Mouse (Mus musculus) monocyte, adult 2 months (primary cell): Measurements from ENCODE around the gene Chchd3.

Experiments used
- DNase-seq, 2 experiments: peaks; one replicate each; pipeline ENCODE4 v3.0.0; 2022; ENCODE audit warnings: low spot score in 2 of 2, low read depth in 1 of 2

The Chchd3 gene

DNA sequence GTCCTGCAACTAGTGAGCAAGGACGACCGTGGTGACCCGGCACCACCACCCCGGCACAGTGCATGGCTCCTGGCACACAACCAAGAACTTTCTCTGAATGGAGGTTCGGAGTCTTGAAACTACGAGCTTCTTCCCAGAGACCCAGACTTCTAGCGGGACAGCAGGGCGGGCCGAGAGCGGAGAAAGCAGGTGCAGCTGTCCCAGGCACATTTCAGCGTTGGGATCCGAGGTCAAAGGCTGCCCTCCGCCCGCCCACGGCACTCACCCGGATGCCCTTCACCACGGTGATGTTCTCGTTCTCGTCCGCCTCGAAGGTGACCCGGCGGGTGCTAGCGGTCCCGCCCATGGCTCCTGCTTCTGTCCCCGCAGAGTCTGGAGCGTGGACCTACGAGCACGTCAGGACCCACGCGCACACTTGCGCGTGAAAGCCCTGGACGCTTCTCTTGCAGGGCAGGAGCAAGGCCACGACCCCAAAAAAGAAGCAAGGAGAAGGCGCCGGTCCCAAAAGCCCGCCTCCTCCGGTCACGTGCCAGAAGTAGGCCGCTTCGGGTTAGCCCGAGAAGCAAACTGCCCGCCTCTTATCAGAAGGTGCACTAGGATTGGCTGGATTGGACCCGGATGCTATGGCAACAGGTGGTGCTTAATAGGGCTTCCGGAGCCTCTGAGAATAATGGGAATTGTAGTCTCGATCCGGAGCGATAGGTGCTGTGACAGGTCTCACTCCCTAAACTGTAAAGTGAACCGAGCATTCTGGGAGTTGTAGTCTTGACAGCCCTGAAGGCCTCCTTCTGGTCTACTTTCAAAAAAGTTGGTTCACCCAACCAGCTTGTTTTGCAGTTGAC lies at the start of gene Chchd3:
Chchd3 (minus strand) TSS at position 526 of the 842 bp plus-strand sequence.
- DNase-seq, result peak; percentile 86 to 87

DNA sequence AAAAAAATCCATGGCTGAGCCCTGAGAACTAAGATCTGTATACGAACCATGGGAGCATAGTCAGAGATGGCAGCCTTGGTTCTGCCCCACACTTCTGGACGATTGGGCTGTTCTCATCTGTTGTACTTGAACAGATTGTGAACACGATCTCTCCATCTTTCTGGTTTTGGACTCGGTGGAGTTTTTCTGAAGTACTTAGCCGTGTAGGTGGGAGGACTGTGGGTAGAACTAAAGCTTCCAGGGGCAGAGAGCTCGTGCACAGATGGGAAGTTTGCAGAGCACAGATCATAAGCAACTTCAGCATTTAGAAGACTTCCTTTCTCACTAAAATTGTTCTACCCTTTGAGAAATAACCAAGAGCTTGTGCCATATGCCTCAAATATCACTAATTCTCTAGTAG lies 44.6 kb upstream of the Chchd3 start:
- no peak for DNase-seq

DNA sequence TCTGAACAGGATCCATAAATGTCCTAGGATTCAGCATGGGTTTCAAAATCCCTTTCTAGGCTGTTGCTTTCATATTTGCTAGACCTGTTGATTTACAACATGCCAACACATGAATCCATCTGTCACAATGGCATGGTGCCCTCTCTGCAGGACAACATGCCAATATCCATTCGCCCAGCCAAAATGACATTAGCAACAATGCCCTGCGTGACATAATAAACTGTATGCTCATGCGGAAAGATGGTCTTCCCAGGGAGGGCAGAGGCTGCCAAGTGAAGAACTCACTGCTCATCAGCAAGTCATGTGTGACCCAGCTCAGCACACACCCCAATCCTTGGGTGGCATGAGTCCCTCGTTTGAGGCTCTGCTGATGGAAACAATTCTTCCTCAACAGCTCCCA lies 38.8 kb upstream of the Chchd3 start:
- DNase-seq, result no peak

DNA sequence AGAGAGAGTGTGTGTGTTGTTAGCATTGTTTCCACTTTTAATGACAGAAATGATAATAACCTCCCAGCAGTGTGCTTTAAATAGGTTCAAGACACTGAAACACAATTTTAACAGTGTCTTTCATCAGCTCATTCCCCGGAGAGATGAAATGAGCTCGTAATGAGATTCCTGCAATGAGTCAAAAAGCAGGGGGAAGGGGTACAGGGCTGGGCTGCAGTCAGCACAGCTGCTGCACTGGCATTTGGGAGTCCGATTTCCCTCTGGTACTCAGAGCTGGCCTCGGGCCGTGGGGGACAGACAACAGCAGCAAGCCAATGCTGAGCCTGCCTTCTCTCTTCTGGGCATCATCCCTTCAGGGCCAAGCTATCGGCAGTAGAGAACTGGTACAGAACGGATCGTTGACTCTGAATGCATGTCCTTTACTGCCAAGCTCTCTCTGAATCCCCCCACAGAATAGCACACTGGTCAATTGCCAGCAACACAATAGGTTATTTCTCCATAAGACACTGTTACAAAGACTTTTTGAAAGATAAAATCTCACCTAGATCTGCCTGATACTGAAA lies 34.7 kb upstream of the Chchd3 start:
- no peak for DNase-seq

DNA sequence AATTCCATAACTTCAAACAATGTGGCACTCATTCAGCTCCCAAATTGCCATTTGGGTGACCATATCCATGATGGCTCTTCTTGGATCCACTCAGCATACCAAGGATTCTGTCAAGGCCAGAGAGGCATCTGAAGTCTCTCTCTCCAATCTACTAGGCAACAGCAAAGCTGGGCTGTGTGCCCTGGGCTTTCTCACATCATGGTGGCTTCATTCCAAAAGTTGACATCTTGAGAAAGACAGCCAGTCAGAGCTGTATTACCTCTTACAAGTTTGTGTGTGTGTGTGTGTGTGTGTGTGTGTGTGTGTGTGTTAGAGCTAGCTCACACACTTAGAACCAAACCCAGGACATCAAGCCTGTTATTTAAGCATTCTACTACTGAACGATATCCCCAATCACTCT lies 20.1 kb upstream of the Chchd3 start:
- DNase-seq, result no peak

DNA sequence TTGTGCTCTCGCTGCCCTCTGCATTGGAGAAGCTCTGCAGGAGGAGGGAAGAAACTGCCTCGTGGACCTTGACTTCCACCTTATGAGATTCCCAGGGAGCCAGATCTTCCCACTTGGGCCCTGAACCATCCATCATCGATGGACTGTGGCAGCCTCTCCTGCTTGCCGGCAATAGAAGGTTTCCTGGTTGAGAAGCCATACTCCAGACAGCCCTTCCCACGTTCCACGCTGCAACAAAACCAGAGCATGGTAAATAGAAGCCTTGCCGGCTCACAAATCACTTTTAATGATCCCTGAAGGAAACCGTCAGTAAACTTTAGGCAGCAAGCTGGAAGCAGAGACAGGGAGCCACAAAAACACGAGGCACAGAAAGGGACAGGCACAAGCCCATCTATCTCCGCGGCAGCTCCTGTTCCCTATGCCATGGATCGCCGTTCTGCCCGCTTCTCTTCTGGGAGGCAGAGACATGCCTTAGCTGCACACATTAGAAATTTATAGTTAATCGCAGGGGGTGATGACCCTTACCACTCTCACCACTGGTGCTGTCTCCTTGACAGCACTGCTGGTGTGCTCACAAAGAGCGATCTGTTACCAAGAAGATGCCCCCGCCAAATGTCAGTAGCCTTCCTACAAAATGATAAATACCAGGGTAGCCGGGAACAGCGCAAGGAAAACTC lies 18.3 kb upstream of the Chchd3 start:
- DNase-seq, result no peak

DNA sequence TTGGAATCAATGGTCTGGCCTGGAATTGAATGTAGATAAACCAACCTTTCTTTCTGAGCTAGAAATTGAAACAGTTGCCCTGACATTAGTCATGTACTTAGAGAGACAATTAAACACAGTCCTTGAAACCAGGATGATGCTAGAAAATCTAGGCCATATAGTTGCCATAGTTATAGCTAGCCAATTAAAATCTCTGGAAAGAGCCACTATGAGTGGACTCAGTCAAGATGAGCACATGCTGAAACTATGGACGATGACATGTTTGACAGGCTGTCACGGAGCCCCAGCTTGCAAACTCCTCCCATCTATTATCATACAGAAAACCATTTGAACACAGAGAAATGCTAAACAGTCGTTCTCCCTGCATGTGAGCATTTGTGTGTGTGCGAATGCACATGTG lies 6.4 kb upstream of the Chchd3 start:
- DNase-seq, result no peak

DNA sequence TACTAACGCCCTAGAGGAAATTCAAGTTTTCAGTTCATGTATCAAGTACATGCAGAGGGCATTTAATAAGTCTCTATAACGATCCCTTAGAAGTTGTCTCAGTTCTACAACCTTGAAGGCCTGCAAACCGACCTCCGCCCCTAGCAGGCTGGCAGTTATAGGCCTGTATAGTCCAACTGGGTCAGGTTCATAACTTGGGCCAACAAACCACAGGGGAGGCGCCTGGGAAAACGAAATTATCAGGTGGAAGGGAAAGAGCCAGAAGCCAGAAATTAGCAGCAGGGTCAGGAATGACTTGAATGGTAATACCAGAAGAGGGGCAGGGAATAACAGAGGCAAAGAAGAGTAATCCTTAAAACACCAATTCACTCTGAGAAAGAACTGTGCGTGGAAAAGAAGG lies 784 bp downstream of the Chchd3 start:
- no peak for DNase-seq

DNA sequence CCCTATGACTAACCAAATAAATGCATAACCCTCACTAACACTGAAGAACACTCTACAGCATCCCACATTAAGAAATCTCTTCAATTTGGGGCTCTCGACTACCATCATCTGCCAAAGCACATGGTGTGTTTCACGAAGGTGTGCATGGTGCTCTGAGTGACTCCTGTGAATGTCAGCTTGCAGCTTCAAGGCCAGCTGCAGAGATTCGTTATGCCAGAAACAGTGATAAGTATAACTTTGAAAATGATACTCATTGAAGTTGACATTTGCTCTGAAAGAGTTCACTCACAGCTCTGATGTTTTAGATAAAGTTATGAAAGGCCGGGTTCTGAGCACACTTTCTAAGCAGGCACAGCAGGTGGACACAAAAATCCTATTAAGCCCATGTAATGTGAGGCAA lies 3.7 kb downstream of the Chchd3 start:
- no peak for DNase-seq

DNA sequence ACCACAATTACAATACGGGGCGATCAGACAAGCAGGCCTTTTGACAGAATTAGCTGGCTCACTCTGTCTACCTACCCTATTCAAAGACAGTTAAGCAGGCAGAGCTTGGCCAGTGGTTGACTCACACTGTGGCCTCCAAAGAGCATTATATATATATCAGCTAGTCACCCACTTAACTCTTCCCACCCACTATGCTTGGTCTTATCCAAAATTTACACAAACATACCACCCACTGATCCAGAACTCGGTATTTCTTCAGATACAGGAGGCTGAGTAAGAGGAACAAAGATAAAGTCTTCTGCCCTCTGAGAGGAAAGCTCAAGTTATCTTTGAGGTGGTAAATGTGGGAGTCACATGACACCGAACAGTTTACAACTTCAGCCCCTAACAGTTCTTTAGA lies 4.4 kb downstream of the Chchd3 start:
- DNase-seq, result no peak

DNA sequence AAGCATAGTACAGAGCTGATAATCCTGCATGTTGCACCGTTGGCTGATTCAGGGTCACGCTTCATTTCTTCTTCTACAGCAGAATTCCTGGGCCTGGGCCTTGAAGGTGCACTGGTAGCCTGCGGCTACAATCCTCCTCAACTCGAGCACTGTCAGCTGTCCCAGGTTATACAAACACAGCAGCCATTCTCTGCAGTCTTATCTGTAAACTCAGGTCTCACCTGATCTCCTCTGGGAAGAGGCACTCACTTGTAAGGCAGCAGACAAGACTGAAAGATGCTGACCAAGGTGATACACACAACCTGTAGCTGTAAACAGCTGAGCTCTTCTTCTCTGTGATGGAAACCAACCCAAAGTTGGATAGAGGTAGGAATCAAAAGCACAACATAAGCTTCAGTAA lies 5.1 kb downstream of the Chchd3 start:
- no peak for DNase-seq

DNA sequence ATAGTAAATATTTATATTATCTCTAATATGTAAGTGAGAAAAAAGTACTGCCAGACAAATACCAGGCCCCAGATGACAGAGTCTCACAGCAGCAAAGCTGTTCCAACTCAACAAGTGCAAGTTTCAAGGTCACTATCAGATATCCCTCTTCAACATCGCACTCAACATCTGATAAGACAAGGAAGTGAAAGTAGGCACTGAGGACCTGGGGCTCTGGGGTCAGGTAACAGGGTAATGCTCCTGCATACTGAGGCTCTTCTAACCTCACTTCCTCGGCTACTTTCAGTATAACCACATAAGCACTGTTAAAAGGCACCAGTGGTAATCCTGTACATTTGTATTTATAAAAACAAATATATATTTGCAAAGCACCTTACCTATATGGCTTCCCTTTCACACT lies 8.4 kb downstream of the Chchd3 start:
- no peak for DNase-seq

DNA sequence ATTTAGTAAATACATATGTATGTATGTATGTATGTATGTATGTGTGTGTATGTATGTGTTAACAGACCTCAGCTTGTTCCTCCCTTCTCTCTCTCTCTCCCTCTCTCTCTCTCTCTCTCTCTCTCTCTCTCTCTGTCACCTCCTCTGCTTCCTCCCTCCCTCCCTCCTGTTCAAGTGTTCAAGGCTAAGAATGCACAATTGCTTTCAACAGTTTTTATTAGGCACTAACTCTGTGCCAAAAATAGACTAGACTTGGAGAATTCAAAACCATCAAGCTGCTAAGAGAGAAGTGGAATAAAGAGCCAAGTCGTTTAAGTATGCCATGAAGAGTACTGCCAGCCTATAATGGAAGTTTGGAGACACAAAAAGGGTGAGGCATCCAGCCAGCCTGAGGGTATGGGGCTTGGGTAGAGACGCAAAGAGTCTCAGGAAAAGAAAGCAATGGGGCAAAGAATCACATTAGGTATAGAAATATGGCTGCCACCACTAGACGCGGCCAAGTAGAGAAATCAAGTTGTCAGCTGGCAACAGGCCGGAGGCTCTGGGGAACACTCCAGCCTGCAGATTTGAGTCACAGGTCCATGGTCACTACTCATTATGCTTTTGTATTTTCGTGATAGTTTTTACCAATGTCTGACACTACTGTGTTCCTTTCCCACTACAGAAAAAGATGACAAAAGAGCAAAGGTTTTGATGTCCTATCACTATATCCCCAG lies 10.2 kb downstream of the Chchd3 start:
- no peak for DNase-seq

DNA sequence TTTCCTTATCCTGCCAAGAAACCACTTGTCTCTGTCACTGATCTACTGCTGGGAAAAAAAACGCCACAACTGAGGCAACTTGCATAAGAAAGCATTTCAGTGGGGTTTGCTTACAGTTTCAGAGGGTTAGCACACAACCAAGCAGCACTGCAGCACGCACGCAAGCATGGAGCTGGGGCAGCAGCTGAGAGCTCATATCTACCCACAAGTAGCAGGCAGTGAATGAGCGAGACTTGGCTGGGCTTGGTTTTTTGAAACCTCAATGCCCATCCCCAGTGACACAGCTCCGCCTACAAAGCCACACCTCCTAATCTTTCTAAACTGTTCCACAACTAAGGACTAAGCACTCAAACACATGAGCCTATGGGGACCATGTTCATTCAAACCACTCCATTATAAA lies 16.6 kb downstream of the Chchd3 start:
- DNase-seq, result no peak

DNA sequence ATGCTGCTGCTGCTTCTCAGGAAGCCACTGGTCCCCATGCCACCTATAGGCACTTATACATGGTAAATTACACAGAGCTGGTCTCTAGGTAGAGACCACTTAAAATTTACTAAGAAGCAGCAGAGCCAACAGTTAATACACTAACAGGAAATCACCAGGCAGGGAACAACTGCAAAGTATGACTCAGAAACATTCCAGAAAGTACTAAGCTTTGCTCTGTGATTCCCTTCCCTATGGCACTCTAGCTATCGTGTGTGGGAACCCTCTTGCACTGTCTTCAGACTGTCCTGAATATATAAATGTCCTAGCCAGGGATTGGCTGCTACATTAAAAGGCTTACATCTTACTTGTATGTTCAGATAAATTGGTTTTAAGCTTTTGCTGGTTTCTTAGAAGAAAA lies 17.2 kb downstream of the Chchd3 start:
- DNase-seq, result no peak

DNA sequence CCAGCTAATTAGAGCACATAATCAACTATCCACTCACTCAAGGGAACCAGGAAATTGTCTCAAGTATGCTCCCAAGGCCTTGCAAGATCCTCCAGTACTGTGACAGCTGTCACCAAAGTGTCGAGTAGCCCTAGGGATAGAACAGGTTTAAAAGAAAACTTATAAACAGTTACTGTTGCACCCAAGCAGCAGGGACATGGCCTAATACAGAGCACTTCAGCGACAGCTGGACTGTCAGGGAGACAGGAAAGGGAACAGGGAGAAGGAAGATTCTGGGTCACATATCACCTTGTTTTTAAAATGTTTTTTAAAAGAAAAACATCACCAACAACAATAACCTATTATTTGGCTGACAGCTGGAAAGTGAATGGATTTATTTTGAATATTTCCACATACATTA lies 18.1 kb downstream of the Chchd3 start:
- no peak for DNase-seq

DNA sequence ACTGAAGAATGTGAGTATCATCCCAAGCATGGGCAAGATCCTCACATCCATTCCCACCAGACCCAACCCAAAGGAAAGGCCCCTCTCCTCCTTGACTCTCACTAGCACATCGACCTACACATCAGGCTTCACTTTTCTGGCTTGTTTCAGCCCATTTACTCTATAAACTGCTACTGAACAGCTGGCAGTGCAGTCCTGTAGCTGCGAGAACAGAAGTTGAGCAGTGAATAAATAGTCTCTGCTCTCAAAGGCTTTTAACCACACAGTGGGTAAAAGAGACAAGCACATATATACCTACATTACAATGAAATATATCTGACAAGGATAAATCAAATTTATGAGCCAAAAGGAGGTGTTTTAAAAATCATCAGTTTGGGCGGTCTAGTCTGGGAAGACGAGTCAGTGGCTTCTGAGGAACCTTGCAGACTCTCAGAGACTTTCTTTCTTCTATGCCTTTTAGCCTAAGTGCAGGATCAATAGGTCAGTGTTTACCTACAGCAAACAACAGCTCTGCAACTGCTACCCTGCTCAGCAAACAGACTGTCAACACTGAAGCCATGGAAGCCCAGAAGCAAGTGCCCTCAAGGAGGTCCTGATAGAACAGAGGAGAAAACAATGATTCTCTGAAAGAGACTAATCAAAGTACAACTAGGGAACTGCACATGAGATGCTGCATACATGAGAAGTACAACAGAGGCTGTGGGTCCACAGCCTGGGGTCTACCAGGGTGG lies 19.5 kb downstream of the Chchd3 start:
- DNase-seq, result no peak

DNA sequence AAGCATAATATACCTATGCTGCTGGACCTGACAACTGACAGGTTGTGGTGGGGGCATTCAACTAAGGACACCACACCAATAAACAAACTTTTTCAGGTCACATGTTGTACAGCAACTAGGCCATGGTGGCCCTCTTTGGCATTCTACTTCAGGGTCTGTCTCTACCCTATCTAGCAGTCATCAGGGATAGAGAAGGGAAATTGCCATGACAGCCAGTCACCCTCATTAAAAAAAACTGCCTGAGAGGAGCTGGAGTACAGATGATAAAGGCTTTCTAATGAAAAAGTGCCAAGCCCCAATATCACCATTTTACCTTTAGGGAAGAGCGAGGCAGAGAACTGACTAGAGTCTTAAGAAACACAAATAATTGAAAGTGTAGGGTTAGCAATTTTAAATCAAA lies 27.5 kb downstream of the Chchd3 start:
- DNase-seq, result no peak

DNA sequence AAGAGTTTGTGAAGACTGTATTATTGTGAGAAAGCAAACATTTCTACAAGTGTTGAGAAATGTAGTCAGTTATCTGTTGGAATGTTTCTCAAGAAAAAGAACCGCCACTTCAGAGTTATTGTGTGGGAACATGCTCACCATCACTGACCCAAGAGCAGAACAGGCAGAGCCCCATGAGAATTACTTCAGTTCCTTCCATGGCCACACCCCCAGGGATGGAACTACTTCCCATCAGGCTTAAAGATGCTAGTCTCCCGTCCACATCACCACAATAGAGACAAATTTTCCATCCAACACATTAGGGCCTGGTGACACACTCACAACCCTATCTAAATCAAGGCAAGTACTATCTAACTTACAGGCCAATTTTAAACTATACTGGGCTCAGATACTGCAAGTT lies 28.4 kb downstream of the Chchd3 start:
- DNase-seq, result no peak

DNA sequence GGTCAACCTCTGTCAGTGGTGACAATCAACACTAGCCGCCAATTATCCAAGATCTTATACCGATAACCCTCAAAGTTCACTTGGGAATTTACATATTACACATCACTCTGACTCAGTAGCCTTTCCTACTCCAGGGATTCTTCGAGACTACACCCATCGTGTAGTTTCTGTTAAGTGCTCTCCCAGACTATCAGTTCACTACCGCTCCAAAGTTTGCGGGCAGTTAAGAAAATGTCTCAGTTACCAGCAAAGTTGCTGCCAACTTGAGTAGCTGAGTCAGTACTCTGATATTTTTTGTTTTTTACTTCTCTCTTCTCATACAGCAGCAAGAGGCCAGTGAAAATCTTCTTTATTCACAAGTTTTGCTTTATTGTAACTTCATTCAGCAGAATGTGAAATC lies 31.8 kb downstream of the Chchd3 start:
- no peak for DNase-seq

DNA sequence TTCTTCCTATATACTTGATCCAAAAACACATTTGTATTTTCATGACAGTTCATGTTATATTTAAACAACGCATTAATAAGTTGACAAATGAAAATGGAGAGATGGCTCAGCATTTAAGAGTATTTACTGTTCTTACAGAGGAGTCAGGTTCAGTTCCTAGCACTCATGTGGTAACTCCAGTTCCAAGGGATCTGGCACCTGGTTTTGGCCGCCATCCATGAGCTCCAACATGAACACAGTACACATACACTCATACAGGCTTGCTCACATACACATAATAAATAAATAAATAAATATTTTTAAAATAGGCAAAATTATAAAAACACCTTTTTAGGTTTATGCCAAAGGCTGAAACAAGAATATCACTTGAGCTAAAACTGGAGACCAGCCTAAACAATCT lies 35.0 kb downstream of the Chchd3 start:
- DNase-seq, result no peak
